Mouse (Mus musculus): ENCODE measurements around the gene Mphosph9. TPM values are rescaled to one million over a fixed set of nuclear protein-coding genes. Genes with fewer than 3 reads are reported as not detected.
"Not testable (repeated sequence)": the region's sequence is repeated elsewhere in the genome, so short reads cannot be mapped to it uniquely, and the experiment has no call there.

The Mphosph9 gene
- polyA plus RNA-seq, 1 experiment from 2014 or later, result 24.7 TPM

GRCm38 (mm10) chr5:124225891-124226290 lies 101.9 kb downstream of the Mphosph9 start:
- Histone ChIP-seq H3K4me2 (no peak overlapping the region), H3K36me3 (replicated peaks) (no peaks in the 10 kb centered on the region), H3K4me3 (replicated peaks) (no peak overlapping the region), H3K9me3 (no peaks in the 10 kb centered on the region), H3K4me1 (peaks cover 12% of the 10 kb centered on the region; the same call in 1 of the 2 replicates), H3K27me3 (no peaks in the 10 kb centered on the region), H3K9ac (no peak overlapping the region), H3K27ac (no peak overlapping the region)
- no peak for ATAC-seq (ENCODE audit: low FRiP score)
- 89% methylated on average over 7 of the region's 7 CpGs for WGBS

- Histone ChIP-seq H3K4me1 (peaks cover 18% of the 10 kb centered on the region), H3K27ac (no peak overlapping the region), H3K27me3 (no peaks in the 10 kb centered on the region), H3K9ac (no peak overlapping the region), H3K4me3 (replicated peaks) (no peak overlapping the region), H3K36me3 (replicated peaks) (no peaks in the 10 kb centered on the region), H3K9me3 (no peaks in the 10 kb centered on the region), H3K4me2 (no peak overlapping the region)
- WGBS, result 81% methylated on average over 16 of the region's 16 CpGs
- ATAC-seq (ENCODE audit: low FRiP score), result no peak
Observed at GRCm38 (mm10) chr5:124224321-124225092, 103.3 kb downstream of the Mphosph9 start.

- no peak overlapping the region for H3K4me3 ChIP-seq (replicated peaks)
- H3K4me2 ChIP-seq, result no peak overlapping the region
- no peaks in the 10 kb centered on the region for H3K9me3 ChIP-seq
- no peaks in the 10 kb centered on the region for H3K36me3 ChIP-seq (replicated peaks)
- no peak overlapping the region for H3K9ac ChIP-seq
- 90% methylated on average over 8 of the region's 8 CpGs for WGBS
- H3K4me1 ChIP-seq, result peaks cover 21% of the 10 kb centered on the region
- H3K27me3 ChIP-seq, result no peaks in the 10 kb centered on the region
- ATAC-seq (ENCODE audit: low FRiP score), result no peak
- no peak overlapping the region for H3K27ac ChIP-seq
Observed at GRCm38 (mm10) chr5:124223574-124223973, 104.2 kb downstream of the Mphosph9 start.

- Histone ChIP-seq H3K27me3 (no peaks in the 10 kb centered on the region), H3K27ac (no peak overlapping the region), H3K36me3 (replicated peaks) (no peaks in the 10 kb centered on the region), H3K4me2 (no peak overlapping the region), H3K4me1 (peaks cover 23% of the 10 kb centered on the region), H3K9ac (no peak overlapping the region), H3K4me3 (replicated peaks) (no peak overlapping the region), H3K9me3 (no peaks in the 10 kb centered on the region)
- ATAC-seq (ENCODE audit: low FRiP score), result no peak
- 93% methylated on average over 11 of the region's 11 CpGs for WGBS
Observed at GRCm38 (mm10) chr5:124222696-124223095, 105.1 kb downstream of the Mphosph9 start.

GRCm38 (mm10) chr5:124221736-124222040 lies 106.1 kb downstream of the Mphosph9 start:
- no peaks in the 10 kb centered on the region for H3K27me3 ChIP-seq
- no peaks in the 10 kb centered on the region for H3K9me3 ChIP-seq
- 89% methylated on average over 7 of the region's 7 CpGs for WGBS
- no peak overlapping the region for H3K9ac ChIP-seq
- H3K27ac ChIP-seq, result no peak overlapping the region
- H3K4me2 ChIP-seq, result no peak overlapping the region
- no peak overlapping the region for H3K4me3 ChIP-seq (replicated peaks)
- H3K4me1 ChIP-seq, result peaks cover 19% of the 10 kb centered on the region
- no peak for ATAC-seq (ENCODE audit: low FRiP score)
- H3K36me3 ChIP-seq (replicated peaks), result no peaks in the 10 kb centered on the region

GRCm38 (mm10) chr5:124221037-124221735 lies 106.6 kb downstream of the Mphosph9 start:
- H3K4me3 ChIP-seq (replicated peaks), result no peak overlapping the region
- H3K4me2 ChIP-seq, result no peak overlapping the region
- peaks cover 15% of the 10 kb centered on the region for H3K4me1 ChIP-seq
- ATAC-seq (ENCODE audit: low FRiP score), result no peak
- no peaks in the 10 kb centered on the region for H3K27me3 ChIP-seq
- WGBS, result 69% methylated on average over 7 of the region's 7 CpGs
- no peak overlapping the region for H3K27ac ChIP-seq
- no peaks in the 10 kb centered on the region for H3K36me3 ChIP-seq (replicated peaks)
- no peak overlapping the region for H3K9ac ChIP-seq
- H3K9me3 ChIP-seq, result no peaks in the 10 kb centered on the region

- Histone ChIP-seq H3K9me3 (no peaks in the 10 kb centered on the region), H3K27ac (no peak overlapping the region), H3K4me2 (no peak overlapping the region), H3K27me3 (no peaks in the 10 kb centered on the region), H3K9ac (no peak overlapping the region), H3K4me3 (replicated peaks) (no peak overlapping the region), H3K4me1 (peaks cover 15% of the 10 kb centered on the region), H3K36me3 (replicated peaks) (no peaks in the 10 kb centered on the region)
- WGBS, result 93% methylated on average over 5 of the region's 5 CpGs
- no peak for ATAC-seq (ENCODE audit: low FRiP score)
Observed at GRCm38 (mm10) chr5:124220551-124220950, 107.2 kb downstream of the Mphosph9 start.

- no peak overlapping the region for H3K27ac ChIP-seq
- WGBS, result 76% methylated on average over 10 of the region's 10 CpGs
Observed at GRCm38 (mm10) chr5:124219431-124219830, 108.3 kb downstream of the Mphosph9 start.

GRCm38 (mm10) chr5:124218986-124219385 lies 108.8 kb downstream of the Mphosph9 start:
- ATAC-seq (ENCODE audit: low FRiP score), result no peak
- Histone ChIP-seq H3K36me3 (replicated peaks) (no peaks in the 10 kb centered on the region), H3K4me2 (no peak overlapping the region), H3K27me3 (no peaks in the 10 kb centered on the region), H3K27ac (no peak overlapping the region), H3K4me3 (replicated peaks) (no peak overlapping the region), H3K9ac (no peak overlapping the region), H3K4me1 (peaks cover 15% of the 10 kb centered on the region), H3K9me3 (no peaks in the 10 kb centered on the region)
- WGBS, result 76% methylated on average over 7 of the region's 7 CpGs

More at GRCm38 (mm10) chr5:124219431-124219830, 108.3 kb downstream of the Mphosph9 start:
- H3K9me3 ChIP-seq, result no peaks in the 10 kb centered on the region
- no peak overlapping the region for H3K4me3 ChIP-seq (replicated peaks)
- H3K36me3 ChIP-seq (replicated peaks), result no peaks in the 10 kb centered on the region
- no peaks in the 10 kb centered on the region for H3K27me3 ChIP-seq
- no peak overlapping the region for H3K9ac ChIP-seq
- no peak overlapping the region for H3K4me2 ChIP-seq
- H3K4me1 ChIP-seq, result peaks cover 15% of the 10 kb centered on the region
- no peak for ATAC-seq (ENCODE audit: low FRiP score)

- no peak for ATAC-seq (ENCODE audit: low FRiP score)
Observed at GRCm38 (mm10) chr5:124217566-124218249, 110.1 kb downstream of the Mphosph9 start.

GRCm38 (mm10) chr5:124217092-124217491 lies 110.7 kb downstream of the Mphosph9 start:
- H3K36me3 ChIP-seq (replicated peaks); H3K27ac ChIP-seq; H3K27me3 ChIP-seq; H3K9ac ChIP-seq; H3K9me3 ChIP-seq; H3K4me2 ChIP-seq; H3K4me3 ChIP-seq (replicated peaks); ATAC-seq (ENCODE audit: low FRiP score): not testable (repeated sequence)
- 95% methylated on average over 5 of the region's 5 CpGs for WGBS
- H3K4me1 ChIP-seq, result peaks cover 15% of the 10 kb centered on the region

More at GRCm38 (mm10) chr5:124217566-124218249, 110.1 kb downstream of the Mphosph9 start:
- H3K36me3 ChIP-seq (replicated peaks), result no peaks in the 10 kb centered on the region
- 60% methylated on average over 8 of the region's 8 CpGs for WGBS
- peaks cover 15% of the 10 kb centered on the region for H3K4me1 ChIP-seq
- no peaks in the 10 kb centered on the region for H3K27me3 ChIP-seq
- H3K4me3 ChIP-seq (replicated peaks), result no peak overlapping the region
- H3K9ac ChIP-seq, result no peak overlapping the region
- H3K4me2 ChIP-seq, result no peak overlapping the region
- H3K9me3 ChIP-seq, result no peaks in the 10 kb centered on the region
- H3K27ac ChIP-seq, result no peak overlapping the region

GRCm38 (mm10) chr5:124216403-124216802 lies 111.4 kb downstream of the Mphosph9 start:
- no peak for ATAC-seq (ENCODE audit: low FRiP score)

More at GRCm38 (mm10) chr5:124216403-124216802, 111.4 kb downstream of the Mphosph9 start:
- WGBS, result 92% methylated on average over 6 of the region's 6 CpGs
- Histone ChIP-seq H3K27me3 (no peaks in the 10 kb centered on the region), H3K27ac (no peak overlapping the region), H3K4me3 (replicated peaks) (no peak overlapping the region), H3K4me2 (no peak overlapping the region), H3K9me3 (no peaks in the 10 kb centered on the region), H3K4me1 (peaks cover 12% of the 10 kb centered on the region), H3K9ac (no peak overlapping the region), H3K36me3 (replicated peaks) (no peaks in the 10 kb centered on the region)
